Mouse (Mus musculus): Measurements from ENCODE around the gene Jakmip3. TPM values are rescaled to one million over a fixed set of nuclear protein-coding genes. Genes with fewer than 3 reads are reported as not detected.

Jakmip3 gene
- total RNA-seq (2021), result under 1 TPM in 1 of 2 experiments, not detected in 1; 0.15 TPM
- long read RNA-seq, experiment 1, result 0 reads
- long read RNA-seq, experiment 2, result 0 reads

- DNase-seq, result no peak
These were observed at the start of gene Jakmip3 for GRCm38 (mm10) chr7:138940612-138941461. Jakmip3 (plus strand) TSS chr7:138940730.

DNA sequence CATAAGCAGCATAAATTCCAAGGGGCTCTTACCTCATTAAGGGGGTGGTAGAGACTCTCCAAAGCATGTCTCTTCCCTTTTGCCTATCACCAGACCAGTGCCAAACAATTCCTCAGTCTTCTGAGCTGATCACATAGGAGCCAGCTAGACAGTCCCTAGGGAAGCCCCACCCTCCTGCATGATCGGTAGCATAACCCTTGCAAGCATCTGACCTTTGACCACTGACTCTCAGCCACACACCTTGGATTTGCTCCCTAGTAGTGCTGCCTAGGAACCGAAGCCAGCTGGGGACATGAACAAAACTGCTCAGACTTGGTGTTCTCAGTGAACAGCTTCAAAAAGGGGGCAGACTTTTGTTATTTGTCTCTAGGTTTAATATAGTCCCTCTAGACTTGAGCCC is 42.4 kb upstream of the Jakmip3 start:
- no peak for DNase-seq

GRCm38 (mm10) chr7:138898743-138899142 is 41.8 kb upstream of the Jakmip3 start:
- no peak for DNase-seq

GRCm38 (mm10) chr7:138903886-138904435 is 36.6 kb upstream of the Jakmip3 start:
- no peak for DNase-seq

GRCm38 (mm10) chr7:138906441-138906840 is 34.1 kb upstream of the Jakmip3 start:
- DNase-seq, result no peak

GRCm38 (mm10) chr7:138907043-138907442 is 33.5 kb upstream of the Jakmip3 start:
- DNase-seq, result peak; percentile 58

GRCm38 (mm10) chr7:138907976-138908375 is 32.6 kb upstream of the Jakmip3 start:
- no peak for DNase-seq

- DNase-seq, result no peak
These were observed 31.7 kb upstream of the Jakmip3 start for GRCm38 (mm10) chr7:138908768-138909276.

GRCm38 (mm10) chr7:138909277-138910192 is 31.0 kb upstream of the Jakmip3 start, which contains the start of gene Bnip3:
Bnip3 (minus strand) TSS chr7:138909519.
- peak; percentile 89 for DNase-seq

- no peak for DNase-seq
These were observed 30.4 kb upstream of the Jakmip3 start for GRCm38 (mm10) chr7:138910193-138910562.

DNA sequence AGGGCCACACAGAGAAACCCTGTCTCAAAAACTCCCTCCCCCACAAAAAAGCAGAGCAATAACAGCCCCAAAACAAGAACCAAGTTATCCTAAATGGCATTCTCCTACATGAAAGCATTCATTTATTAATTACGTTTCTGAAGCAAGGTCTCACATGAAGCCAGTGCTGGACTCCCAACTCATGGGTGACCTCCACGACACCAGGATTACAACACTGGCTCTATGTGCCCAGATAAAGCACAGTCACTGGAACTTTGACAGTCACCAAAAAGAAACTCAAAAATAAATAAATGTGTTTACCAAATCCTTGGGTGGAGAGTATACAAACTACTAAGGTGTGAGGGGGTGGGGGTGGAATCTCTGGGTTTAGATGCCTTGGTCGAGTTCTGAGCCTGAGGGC is 26.9 kb upstream of the Jakmip3 start:
- no peak for DNase-seq

DNA sequence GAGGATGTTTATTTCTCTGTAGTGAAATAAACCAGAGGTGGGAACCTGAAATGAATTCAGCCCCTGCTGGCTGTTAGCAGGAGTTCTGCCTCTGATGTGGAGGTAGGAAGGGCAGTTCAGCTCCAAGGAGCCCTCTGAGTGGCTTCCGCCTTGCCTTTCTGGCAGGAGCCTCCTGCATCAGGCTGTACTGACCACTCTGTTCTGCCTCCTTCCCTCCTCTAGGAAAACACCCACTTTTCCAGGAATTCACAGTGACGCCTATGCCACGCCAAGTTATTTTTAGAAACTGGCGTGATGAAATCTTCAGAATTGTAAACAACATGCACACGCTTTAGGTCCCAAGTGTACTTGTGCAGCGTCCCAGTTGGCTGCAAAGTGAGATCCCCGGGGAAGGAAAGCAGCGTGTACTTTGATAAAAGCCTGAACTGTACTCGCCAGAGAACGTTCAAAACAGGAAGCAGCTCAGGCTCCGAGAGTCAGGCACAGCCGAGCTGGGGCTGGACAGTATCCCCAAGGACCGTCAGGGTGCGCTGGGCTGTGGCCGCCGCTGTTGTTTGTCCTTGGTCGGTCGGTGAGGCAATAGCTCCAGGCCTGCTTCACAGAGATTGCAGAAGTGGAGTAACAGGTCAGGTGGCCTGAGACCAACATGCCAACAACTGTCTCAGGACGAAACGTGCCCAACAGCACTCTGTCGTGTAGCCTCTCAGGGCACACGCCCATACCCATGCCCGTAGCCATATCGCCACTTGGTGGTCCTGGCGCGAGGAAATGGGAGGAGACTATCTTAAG is 21.2 kb upstream of the Jakmip3 start:
- DNase-seq, result peak; percentile 85

DNA sequence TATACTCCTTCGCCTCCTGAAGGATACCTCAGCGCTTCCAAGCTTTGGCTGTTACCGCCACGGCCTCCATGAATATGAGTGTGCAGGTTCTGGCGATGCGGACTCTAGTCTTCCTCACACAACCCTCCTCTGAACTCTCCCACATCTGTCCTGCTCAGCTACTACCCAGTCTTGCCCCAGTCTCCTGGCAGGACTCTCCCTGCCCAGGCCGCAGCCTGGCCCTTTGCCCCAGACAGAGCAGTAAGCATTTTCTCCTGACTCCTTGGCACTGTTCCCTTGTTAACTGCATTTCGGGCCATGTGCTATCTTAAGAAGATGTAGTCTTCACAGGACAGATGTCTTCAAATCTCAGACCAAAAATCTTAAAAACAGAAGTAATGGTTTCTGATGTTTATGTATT is 18.9 kb upstream of the Jakmip3 start:
- DNase-seq, result no peak

DNA sequence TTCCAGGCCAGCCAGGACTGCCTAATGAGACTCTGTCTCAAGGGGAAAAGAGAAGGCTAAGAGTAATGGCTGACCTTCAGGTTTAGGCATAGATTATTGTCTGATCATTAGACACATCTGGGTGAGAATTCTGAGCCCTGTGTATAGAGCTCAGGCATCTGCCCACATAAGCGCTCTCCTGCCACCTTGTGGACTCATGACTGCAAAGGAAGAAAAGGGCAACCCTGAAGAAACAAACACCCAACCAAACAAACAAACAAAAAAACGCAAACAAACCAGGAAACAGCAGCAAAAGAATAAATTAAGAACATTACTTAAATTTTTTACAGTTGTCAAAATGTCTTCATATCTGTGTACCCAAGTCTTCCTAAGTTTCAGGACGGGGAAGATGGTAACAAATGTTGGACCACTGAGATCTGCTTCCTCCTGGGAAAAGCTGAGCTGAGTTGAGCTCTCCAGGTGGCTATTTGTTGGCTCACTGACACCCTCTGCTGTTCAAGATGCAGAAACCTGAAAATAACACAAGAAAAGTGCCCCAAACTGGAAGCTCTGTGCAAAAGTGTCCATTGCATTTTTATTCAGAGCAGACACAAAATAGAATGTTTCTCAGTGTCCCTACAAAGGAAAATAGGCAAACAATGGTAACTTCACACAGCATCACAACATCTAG is 16.6 kb upstream of the Jakmip3 start:
- DNase-seq, result no peak

DNA sequence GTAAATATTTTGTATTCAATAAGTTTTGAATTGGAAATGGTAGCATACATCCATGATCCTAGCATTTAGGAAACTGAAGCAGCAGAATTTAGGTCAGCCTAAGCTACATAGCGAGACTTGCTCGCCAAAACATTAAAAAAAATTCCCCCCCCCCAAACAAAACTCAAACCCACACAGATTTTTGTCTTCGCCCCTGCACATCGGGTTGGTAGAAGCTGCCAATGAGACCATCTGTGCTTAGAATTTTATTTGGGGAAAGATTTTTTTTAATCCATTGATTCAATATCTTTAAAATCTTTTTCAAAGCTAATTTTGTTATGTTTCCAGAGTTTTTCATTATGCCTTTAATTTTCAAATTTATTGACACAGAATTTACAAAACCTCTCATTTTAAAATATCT is 12.1 kb upstream of the Jakmip3 start:
- DNase-seq, result no peak

- no peak for DNase-seq
These were observed 6.0 kb upstream of the Jakmip3 start for GRCm38 (mm10) chr7:138934523-138934922.

DNA sequence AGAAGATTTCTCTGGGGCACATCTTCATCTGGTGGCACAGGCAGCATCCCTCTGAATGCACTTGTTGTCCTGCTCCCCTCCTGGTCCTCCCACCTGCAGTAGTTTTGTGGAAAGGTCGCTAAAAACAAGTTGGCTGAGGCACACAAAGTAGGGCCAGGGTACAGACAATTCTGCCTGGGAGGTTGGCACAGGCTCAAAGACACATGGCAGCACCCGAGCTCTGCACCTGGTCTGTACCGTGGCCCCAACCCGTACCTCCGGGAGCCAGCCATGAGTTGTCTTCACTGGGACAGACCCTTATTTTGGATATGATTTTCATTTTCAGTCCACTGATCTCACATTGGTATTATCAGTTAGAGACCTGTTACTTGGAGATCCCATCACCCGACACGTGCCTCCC is 1.5 kb upstream of the Jakmip3 start:
- DNase-seq, result no peak

DNA sequence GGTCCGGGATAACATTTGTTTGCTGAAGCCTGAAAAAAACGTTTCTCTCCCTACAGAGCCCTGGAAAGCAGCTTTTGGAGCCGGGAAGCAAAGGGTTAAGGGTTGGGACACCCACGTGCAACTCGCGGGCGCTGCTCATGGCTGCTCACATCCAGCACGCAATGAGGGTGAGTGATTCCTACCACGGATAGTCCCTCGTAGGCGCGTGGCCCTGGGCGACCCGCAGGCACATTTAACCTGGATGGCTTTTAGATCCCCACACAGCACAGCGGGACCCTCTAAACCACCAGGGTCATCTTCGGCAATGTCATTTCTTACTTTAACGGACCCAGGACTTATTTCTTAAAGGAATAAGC is 296 bp upstream of the Jakmip3 start:
- DNase-seq, result no peak

GRCm38 (mm10) chr7:138941571-138941970 is 1.0 kb downstream of the Jakmip3 start:
- no peak for DNase-seq

- no peak for DNase-seq
These were observed 1.8 kb downstream of the Jakmip3 start for GRCm38 (mm10) chr7:138942301-138942700.

- no peak for DNase-seq
These were observed 5.1 kb downstream of the Jakmip3 start for GRCm38 (mm10) chr7:138945668-138946067.

All from gastrocnemius, postnatal 25 days (tissue).